Mouse (Mus musculus) forebrain, embryonic 16.5 days (tissue): ENCODE measurements around the gene Tuba1c. TPM values are rescaled to one million over a fixed set of nuclear protein-coding genes. Genes with fewer than 3 reads are reported as not detected.

ENCODE experiments used
- ATAC-seq: fragments of 200-750 bp; cut with Nextera tagmentation; 2 replicates; pipeline ENCODE4 v1.8.0; 2017; ENCODE audit warnings: mild to moderate bottlenecking, moderate library complexity
- H3K27ac ChIP-seq: fragments of 300-500 bp; sonication (generic); 2 replicates; pipeline ENCODE4 v1.5.1; 2014; ENCODE audit warnings: low read length, control low read depth
- H3K27me3 ChIP-seq: fragments of 300-500 bp; sonication (generic); replicated peaks from 2 replicates; pipeline ENCODE4 v1.6.1; 2014; ENCODE audit warnings: low read length; ENCODE audit not compliant: control insufficient read depth, insufficient read depth
- H3K36me3 ChIP-seq: fragments of 300-500 bp; sonication (generic); 2 replicates; pipeline ENCODE4 v1.6.1; 2014; ENCODE audit not compliant: control insufficient read depth, insufficient read depth
- H3K4me1 ChIP-seq: fragments of 300-500 bp; sonication (generic); replicated peaks from 2 replicates; pipeline ENCODE4 v1.6.1; 2014; ENCODE audit warnings: low read length; ENCODE audit not compliant: control insufficient read depth, insufficient read depth
- H3K4me2 ChIP-seq: fragments of 300-500 bp; sonication (generic); 2 replicates; pipeline ENCODE4 v1.6.1; 2014; ENCODE audit warnings: mild to moderate bottlenecking, low read length, control low read depth
- H3K4me3 ChIP-seq: fragments of 300-500 bp; sonication (generic); replicated peaks from 2 replicates; pipeline ENCODE4 v1.5.1; 2014; ENCODE audit warnings: mild to moderate bottlenecking, low read length, control low read depth
- H3K9ac ChIP-seq: fragments of 300-500 bp; sonication (generic); replicated peaks from 2 replicates; pipeline ENCODE4 v1.6.1; 2014; ENCODE audit warnings: low read depth, low read length, control low read depth
- H3K9me3 ChIP-seq: fragments of 300-500 bp; sonication (generic); 2 replicates; pipeline ENCODE4 v1.6.1; 2016; ENCODE audit warnings: low read length; ENCODE audit not compliant: control insufficient read depth
- WGBS: fragments of 180-500 bp; shearing (Covaris S2); extraction: QIAGEN DNeasy Blood & Tissue Kit; methylation state at CpG from one replicate; pipeline ENCODE4 v1.1.7; 2014; 5-methylcytosine and 5-hydroxymethylcytosine counted together
- polyA plus RNA-seq: library from polyadenylated mRNA; unstranded; fragments of >200 nt; fragmentation: Nextera tagmentation; extraction: Ambion mirVana; gene quantifications from 2 replicates; pipeline ENCODE4 v1.2.1, GENCODE M21; 2015

The Tuba1c gene
- polyA plus RNA-seq, 1 experiment from 2014 or later, result 42.1 TPM

GRCm38 (mm10) chr15:98987661-98988181, 42.0 kb upstream of the Tuba1c start:
- ATAC-seq, result no peak
- peaks cover 75% of the 10 kb centered on the region for H3K4me1 ChIP-seq

GRCm38 (mm10) chr15:98988787-98989186, 40.9 kb upstream of the Tuba1c start:
- ATAC-seq, result no peak
- H3K4me2 ChIP-seq, result peak overlapping the region; percentile 62
- no peak overlapping the region for H3K9ac ChIP-seq
- no peak overlapping the region; the same call in 1 of the 2 replicates for H3K4me3 ChIP-seq
- H3K4me1 ChIP-seq, result peaks cover 65% of the 10 kb centered on the region
- H3K27me3 ChIP-seq, result no peaks in the 10 kb centered on the region
- H3K27ac ChIP-seq, result 0 out of 2 replicates have a peak overlapping the region, but pooled peaks have one; percentile 25
- 51% methylated on average over 3 of the region's 3 CpGs for WGBS
- no peaks in the 10 kb centered on the region for H3K36me3 ChIP-seq
- H3K9me3 ChIP-seq, result no peaks in the 10 kb centered on the region

More at GRCm38 (mm10) chr15:98987661-98988181, 42.0 kb upstream of the Tuba1c start:
- peak overlapping the region; percentile 94 for H3K27ac ChIP-seq
- H3K4me2 ChIP-seq, result peak overlapping the region; percentile 62
- peak overlapping the region; percentile 48 for H3K4me3 ChIP-seq
- H3K36me3 ChIP-seq, result no peaks in the 10 kb centered on the region
- peak overlapping the region; percentile 52 for H3K9ac ChIP-seq
- no peaks in the 10 kb centered on the region for H3K9me3 ChIP-seq
- WGBS, result 29% methylated on average over 8 of the region's 8 CpGs
- no peaks in the 10 kb centered on the region for H3K27me3 ChIP-seq

GRCm38 (mm10) chr15:98989701-98990430, 39.8 kb upstream of the Tuba1c start:
- Histone ChIP-seq H3K4me3 (peak overlapping the region; percentile 29), H3K27me3 (no peaks in the 10 kb centered on the region), H3K36me3 (no peaks in the 10 kb centered on the region), H3K9me3 (no peaks in the 10 kb centered on the region), H3K27ac (peak overlapping the region; percentile 97), H3K9ac (peak overlapping the region; percentile 73), H3K4me1 (peaks cover 67% of the 10 kb centered on the region), H3K4me2 (peak overlapping the region; percentile 77)
- ATAC-seq, result no peak
- 21% methylated on average over 11 of the region's 12 CpGs for WGBS

GRCm38 (mm10) chr15:98990669-98991539, 38.8 kb upstream of the Tuba1c start:
- Histone ChIP-seq H3K4me1 (peaks cover 67% of the 10 kb centered on the region), H3K4me3 (peak overlapping the region; percentile 29), H3K27me3 (no peaks in the 10 kb centered on the region), H3K9ac (peak overlapping the region; percentile 73), H3K27ac (peak overlapping the region; percentile 97), H3K4me2 (peak overlapping the region; percentile 77), H3K36me3 (no peaks in the 10 kb centered on the region), H3K9me3 (no peaks in the 10 kb centered on the region)
- no peak for ATAC-seq
- 6% methylated on average over 15 of the region's 15 CpGs for WGBS

GRCm38 (mm10) chr15:98991540-98992050, 38.1 kb upstream of the Tuba1c start:
- Histone ChIP-seq H3K4me1 (peaks cover 60% of the 10 kb centered on the region), H3K4me3 (peak overlapping the region; percentile 29), H3K27me3 (no peaks in the 10 kb centered on the region), H3K9me3 (no peaks in the 10 kb centered on the region), H3K9ac (peak overlapping the region; percentile 73), H3K4me2 (peak overlapping the region; percentile 77), H3K36me3 (no peaks in the 10 kb centered on the region), H3K27ac (peak overlapping the region; percentile 97)
- 5% methylated on average over 9 of the region's 9 CpGs for WGBS
- no peak for ATAC-seq

- Histone ChIP-seq H3K36me3 (no peaks in the 10 kb centered on the region), H3K9me3 (no peaks in the 10 kb centered on the region), H3K4me1 (peaks cover 54% of the 10 kb centered on the region), H3K4me3 (peak overlapping the region; percentile 43), H3K9ac (peak overlapping the region; percentile 73), H3K4me2 (peak overlapping the region; percentile 77), H3K27ac (peak overlapping the region; percentile 97), H3K27me3 (no peaks in the 10 kb centered on the region)
- peak; percentile 87 for ATAC-seq
- 13% methylated on average over 17 of the region's 17 CpGs for WGBS
Observed at GRCm38 (mm10) chr15:98992086-98992912, 37.4 kb upstream of the Tuba1c start.

- Histone ChIP-seq H3K9ac (peak overlapping the region; percentile 73), H3K27me3 (no peaks in the 10 kb centered on the region), H3K9me3 (no peaks in the 10 kb centered on the region), H3K36me3 (no peaks in the 10 kb centered on the region), H3K4me1 (peaks cover 44% of the 10 kb centered on the region), H3K4me3 (peak overlapping the region; percentile 43), H3K27ac (peak overlapping the region; percentile 97), H3K4me2 (peak overlapping the region; percentile 77)
- ATAC-seq, result peak; percentile 86
- under 1% methylated on average over 35 of the region's 35 CpGs for WGBS
Observed at GRCm38 (mm10) chr15:98993093-98993793, 36.4 kb upstream of the Tuba1c start.

- Histone ChIP-seq H3K9ac (no peak overlapping the region; the same call in 1 of the 2 replicates), H3K36me3 (no peaks in the 10 kb centered on the region), H3K27me3 (no peaks in the 10 kb centered on the region), H3K27ac (no peak overlapping the region), H3K4me3 (peak overlapping the region; percentile 43), H3K9me3 (no peaks in the 10 kb centered on the region), H3K4me1 (peaks cover 38% of the 10 kb centered on the region), H3K4me2 (peak overlapping the region; percentile 77)
- 0 out of 2 replicates have a peak, but pooled peaks have one; percentile 21 for ATAC-seq
- WGBS, result under 1% methylated on average over 11 of the region's 11 CpGs
Observed at GRCm38 (mm10) chr15:98993865-98994264, 35.8 kb upstream of the Tuba1c start.
